13 mouse cellular contexts compared by ENCODE assay signal in the genomic region with DNA sequence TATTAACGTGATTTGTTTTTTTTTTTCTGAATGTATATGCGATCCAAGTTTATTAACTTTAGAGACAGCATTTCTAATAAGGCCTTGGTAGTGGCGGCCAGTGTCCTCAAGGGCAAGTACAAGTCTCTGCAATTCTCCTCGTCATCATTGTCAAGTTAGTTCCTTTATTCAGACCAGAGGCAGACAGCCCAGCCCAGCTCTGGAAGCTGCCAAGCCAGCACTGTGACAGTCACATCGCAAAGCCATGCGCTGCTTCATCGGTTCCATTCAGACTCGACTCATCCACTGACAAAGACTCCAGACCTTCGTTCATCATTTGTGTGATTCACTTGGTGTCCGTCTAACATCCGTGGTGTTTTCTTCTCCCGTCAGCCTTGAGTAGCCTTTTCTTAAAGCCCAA.
DNase-seq lines count a peak whose midpoint lies in the region; ATAC-seq and TF ChIP-seq lines count a peak whose summit lies in the region.
"Had no signal": no experiment of that assay in that cellular context is flagged by ENCODE, and none has a peak within 500 bp of the region (broad histone marks: within the 10 kb centered on the region; RNA-seq: fewer than 3 reads in every experiment).

No protein-coding gene starts in this region.

- no peaks in the 10 kb centered on the region for H3K9me3 ChIP-seq in hindbrain, embryonic 16.5 days (ENCODE audit: control insufficient read depth, low read length)
- no peaks in the 10 kb centered on the region for H3K9me3 ChIP-seq in hindbrain, embryonic 14.5 days (ENCODE audit: control insufficient read depth, low read length)
- H3K9me3 ChIP-seq in forebrain, embryonic 16.5 days (ENCODE audit: control insufficient read depth, low read length) = no peaks in the 10 kb centered on the region
- H3K9me3 ChIP-seq: limb, embryonic 13.5 days had no signal

- ATAC-seq in hindbrain, embryonic 16.5 days = 0 out of 2 replicates have a peak, but pooled peaks have one; percentile 21
- no peak for ATAC-seq in hindbrain, embryonic 14.5 days (ENCODE audit: low FRiP score)
- ATAC-seq in neutrophil, adult 5-6 weeks (ENCODE audit: extremely low read depth, insufficient number of reproducible peaks, low FRiP score, poor library complexity, severe bottlenecking) = peak; percentile 76
- ATAC-seq in forebrain, embryonic 16.5 days = no peak

- no peak overlapping the region for H3K27ac ChIP-seq in hindbrain, embryonic 16.5 days (ENCODE audit: low read depth, low read length)
- no peak overlapping the region for H3K27ac ChIP-seq in hindbrain, embryonic 14.5 days
- peak overlapping the region; percentile 84 for H3K27ac ChIP-seq in bone marrow macrophage, adult 2 months (ENCODE audit: insufficient read depth, low read depth, low read length)
- no peak overlapping the region for H3K27ac ChIP-seq in forebrain, embryonic 16.5 days (ENCODE audit: low read length)
- H3K27ac ChIP-seq: limb, embryonic 13.5 days had no signal

- 0 out of 2 replicates have a peak, but pooled peaks cover 3% of the 10 kb centered on the region for H3K36me3 ChIP-seq in hindbrain, embryonic 16.5 days (ENCODE audit: control insufficient read depth, insufficient read depth, low read length)
- H3K36me3 ChIP-seq in hindbrain, embryonic 14.5 days (replicated peaks; ENCODE audit: control insufficient read depth, insufficient read depth) = peaks cover 34% of the 10 kb centered on the region
- peaks cover 9% of the 10 kb centered on the region for H3K36me3 ChIP-seq in forebrain, embryonic 16.5 days (ENCODE audit: control insufficient read depth, insufficient read depth)

- H3K4me1 ChIP-seq in hindbrain, embryonic 16.5 days (ENCODE audit: control insufficient read depth, insufficient read depth, low read depth, low read length) = no peaks in the 10 kb centered on the region
- no peaks in the 10 kb centered on the region for H3K4me1 ChIP-seq in hindbrain, embryonic 14.5 days (replicated peaks; ENCODE audit: control insufficient read depth, insufficient read depth, low read length)
- H3K4me1 ChIP-seq in bone marrow macrophage, adult 2 months (ENCODE audit: control insufficient read depth, insufficient read depth, low read length) = peaks cover 28% of the 10 kb centered on the region
- no peaks in the 10 kb centered on the region for H3K4me1 ChIP-seq in forebrain, embryonic 16.5 days (replicated peaks; ENCODE audit: control insufficient read depth, insufficient read depth, low read length)
- H3K4me1 ChIP-seq: limb, embryonic 13.5 days had no signal

- no peak for DNase-seq in hindbrain, embryonic 14.5 days (ENCODE audit: low spot score)
- peak; percentile 39 for DNase-seq in right cerebral cortex, adult 18-20 months
- DNase-seq in right cerebral cortex, postnatal 4 days = no peak
- DNase-seq in layer of hippocampus, postnatal 25 days (ENCODE audit: extremely low spot score in 1 of 2, low spot score in 1 of 2) = no peak
- DNase-seq: layer of hippocampus, postnatal 36 days; lung, postnatal 10 days; thymus, postnatal 4 days had no signal

- H3K4me3 ChIP-seq in hindbrain, embryonic 16.5 days (ENCODE audit: low read length) = no peak overlapping the region
- H3K4me3 ChIP-seq in hindbrain, embryonic 14.5 days (replicated peaks; ENCODE audit: low read length) = no peak overlapping the region
- H3K4me3 ChIP-seq in bone marrow macrophage, adult 2 months (ENCODE audit: insufficient read depth, low read length) = peak overlapping the region; percentile 41
- no peak overlapping the region for H3K4me3 ChIP-seq in forebrain, embryonic 16.5 days (replicated peaks; ENCODE audit: low read length)
- H3K4me3 ChIP-seq: erythroblast, embryonic 14.5 days; limb, embryonic 13.5 days had no signal

- H3K9ac ChIP-seq in hindbrain, embryonic 16.5 days (ENCODE audit: low read depth, low read length) = no peak overlapping the region
- H3K9ac ChIP-seq in hindbrain, embryonic 14.5 days = no peak overlapping the region
- H3K9ac ChIP-seq in forebrain, embryonic 16.5 days (replicated peaks; ENCODE audit: low read depth, low read length) = no peak overlapping the region
- H3K9ac ChIP-seq: limb, embryonic 13.5 days had no signal

- no peak for TF ChIP-seq CTCF in bone marrow macrophage, adult 2 months (IDR thresholded peaks at IDR 0.05; ENCODE audit: low read depth, low read length)

- no peak for TF ChIP-seq POLR2A in bone marrow macrophage, adult 2 months (IDR thresholded peaks at IDR 0.05; ENCODE audit: borderline replicate concordance, low read depth, low read length)

- H3K27me3 ChIP-seq in hindbrain, embryonic 16.5 days (replicated peaks; ENCODE audit: control insufficient read depth, insufficient read depth, low read length) = no peaks in the 10 kb centered on the region
- H3K27me3 ChIP-seq in hindbrain, embryonic 14.5 days (ENCODE audit: control insufficient read depth, insufficient read depth, low read length) = no peaks in the 10 kb centered on the region
- H3K27me3 ChIP-seq in forebrain, embryonic 16.5 days (replicated peaks; ENCODE audit: control insufficient read depth, insufficient read depth, low read length) = no peaks in the 10 kb centered on the region
- H3K27me3 ChIP-seq: limb, embryonic 13.5 days had no signal

- 52% methylated on average over 12 of the region's 12 CpGs for WGBS in hindbrain, embryonic 16.5 days
- 45% methylated on average over 12 of the region's 12 CpGs for WGBS in hindbrain, embryonic 14.5 days
- 75% methylated on average over 12 of the region's 12 CpGs for WGBS in forebrain, embryonic 16.5 days

- no peak overlapping the region for H3K4me2 ChIP-seq in hindbrain, embryonic 16.5 days (ENCODE audit: low read length)
- H3K4me2 ChIP-seq in hindbrain, embryonic 14.5 days (replicated peaks) = no peak overlapping the region
- no peak overlapping the region for H3K4me2 ChIP-seq in forebrain, embryonic 16.5 days (ENCODE audit: low read length)
- H3K4me2 ChIP-seq: limb, embryonic 13.5 days had no signal

Comparison
In these comparisons a context has a peak if more than half of its experiments do, and no peak if none do; other contexts are left out.
1. ATAC-seq: peak in hindbrain, embryonic 16.5 days (single experiment) and neutrophil, adult 5-6 weeks (single experiment); none in hindbrain, embryonic 14.5 days (single experiment) and forebrain, embryonic 16.5 days (single experiment).